Mouse (Mus musculus): Measurements from ENCODE around the gene Aldh16a1.
"Not testable (repeated sequence)": the region's sequence is repeated elsewhere in the genome, so short reads cannot be mapped to it uniquely, and the experiment has no call there.

Aldh16a1 gene

GRCm38 (mm10) chr7:45110089-45110488, 44.3 kb downstream of the Aldh16a1 start:
- DNase-seq: not testable (repeated sequence)

- no peak for DNase-seq
Measured at GRCm38 (mm10) chr7:45107052-45107645, 47.2 kb downstream of the Aldh16a1 start.

DNA sequence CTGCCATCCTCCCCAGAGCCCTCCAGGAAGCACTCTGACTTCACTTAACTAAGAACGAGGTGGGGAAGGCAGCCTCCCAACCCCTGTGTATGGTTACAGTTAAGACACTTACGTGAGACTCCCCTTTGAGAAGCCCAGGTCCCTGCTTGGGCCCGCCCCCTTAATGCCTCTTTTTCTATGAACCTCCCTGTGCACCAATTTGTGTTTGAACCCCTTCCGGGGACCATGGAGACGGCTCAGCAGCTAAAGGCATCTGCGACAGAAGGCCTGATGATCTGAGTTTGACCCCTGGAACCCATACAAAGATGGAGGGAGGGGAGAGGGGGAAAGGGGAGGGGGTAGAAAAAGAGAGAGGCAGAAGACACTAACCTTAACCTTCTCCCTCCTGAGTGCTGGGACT, 47.9 kb downstream of the Aldh16a1 start:
- DNase-seq: no peak

DNA sequence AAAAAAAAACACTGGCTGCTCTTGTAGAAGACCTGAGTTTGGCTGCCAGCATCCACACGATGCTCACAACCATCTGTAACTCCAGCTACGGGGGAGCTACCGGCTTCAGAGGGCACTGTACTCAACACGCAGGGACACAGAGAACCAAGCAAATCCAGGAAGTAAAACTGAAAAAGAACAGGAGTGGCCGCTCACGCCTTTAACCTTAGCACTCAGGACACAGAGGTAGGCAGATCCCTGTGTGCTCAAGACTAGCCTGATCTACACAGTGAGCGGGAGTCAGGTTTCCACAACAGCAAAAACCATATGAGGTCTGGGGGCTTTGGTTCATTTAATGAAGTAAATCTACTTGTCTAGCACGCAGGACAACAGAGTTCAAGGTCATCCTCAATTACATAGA, 48.9 kb downstream of the Aldh16a1 start:
- DNase-seq: no peak

DNA sequence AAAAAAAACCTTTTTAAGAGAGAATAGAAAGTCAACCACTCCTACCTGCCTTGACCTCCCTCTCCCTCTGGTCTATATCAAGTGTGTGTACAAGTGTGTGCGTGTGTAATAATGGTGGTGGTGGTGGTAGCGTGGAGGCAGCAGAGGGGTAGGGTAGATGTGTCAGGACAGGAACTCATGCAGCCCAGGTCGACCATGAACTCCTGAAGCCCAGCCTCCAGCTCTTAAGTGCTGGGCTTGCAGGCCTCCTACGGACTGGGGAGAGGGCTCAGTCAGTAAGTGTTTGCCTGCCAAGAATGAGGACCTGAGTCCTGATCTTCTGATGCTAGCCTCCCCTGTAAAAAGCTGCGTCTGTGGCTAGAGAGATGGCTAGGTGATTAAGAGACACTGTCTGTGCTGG, 49.4 kb downstream of the Aldh16a1 start:
- DNase-seq: no peak

GRCm38 (mm10) chr7:45103652-45104180, 50.7 kb downstream of the Aldh16a1 start, which contains the start of gene Fcgrt:
Gene Fcgrt (minus strand): TSS chr7:45103851.
- DNase-seq: no peak

DNA sequence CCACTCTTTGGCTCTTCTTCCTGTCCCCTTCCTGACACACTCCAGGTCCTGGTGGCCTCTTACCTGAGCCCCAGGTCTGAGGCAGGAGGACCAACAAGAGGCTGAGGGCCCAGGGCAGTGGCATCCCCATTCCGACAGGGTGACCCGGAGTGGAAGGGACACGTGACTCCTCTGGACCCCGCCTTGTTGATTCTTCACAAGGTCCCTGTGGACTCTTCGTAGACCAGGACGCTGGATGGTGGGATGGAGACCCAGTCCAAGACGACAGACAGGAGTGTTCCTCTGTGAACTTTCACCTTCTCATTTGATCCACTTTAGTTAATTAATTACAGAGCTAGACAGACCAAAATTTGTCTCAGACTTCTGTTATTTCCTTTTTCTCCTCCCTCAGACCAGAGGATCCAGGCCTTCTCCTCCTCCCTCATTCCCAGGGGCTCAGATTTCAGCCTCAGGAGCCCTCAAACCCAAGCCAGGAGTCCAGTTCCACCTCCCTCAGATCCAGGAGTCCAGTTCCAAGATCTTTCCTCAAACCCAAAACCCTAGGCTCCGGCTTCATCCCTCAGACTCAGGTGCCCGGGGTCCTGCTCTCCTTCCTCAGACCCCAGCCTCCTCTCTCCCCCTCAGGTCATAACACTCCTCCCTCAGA, 51.3 kb downstream of the Aldh16a1 start:
- no peak for DNase-seq

DNA sequence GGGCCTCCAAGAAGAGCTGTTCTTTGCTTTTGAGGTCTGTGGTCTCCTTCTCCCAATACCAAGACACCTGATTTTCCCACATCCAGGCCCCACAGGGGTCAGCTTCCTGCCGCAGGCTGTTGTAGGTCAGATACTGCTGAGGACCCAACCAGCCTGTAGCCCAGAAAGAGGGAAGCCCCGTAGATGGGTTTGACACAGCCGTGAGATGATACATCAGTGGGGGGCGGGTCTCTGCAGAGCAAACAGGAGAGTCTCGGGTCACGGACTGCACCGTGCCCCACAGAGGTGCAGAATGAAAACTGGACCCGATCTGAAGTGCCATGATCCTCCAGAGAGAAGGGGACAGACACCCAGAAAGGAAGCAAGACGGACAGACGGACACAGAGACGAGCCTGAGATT, 51.9 kb downstream of the Aldh16a1 start:
- DNase-seq: no peak

GRCm38 (mm10) chr7:45100046-45100445, 54.3 kb downstream of the Aldh16a1 start:
- no peak for DNase-seq

DNA sequence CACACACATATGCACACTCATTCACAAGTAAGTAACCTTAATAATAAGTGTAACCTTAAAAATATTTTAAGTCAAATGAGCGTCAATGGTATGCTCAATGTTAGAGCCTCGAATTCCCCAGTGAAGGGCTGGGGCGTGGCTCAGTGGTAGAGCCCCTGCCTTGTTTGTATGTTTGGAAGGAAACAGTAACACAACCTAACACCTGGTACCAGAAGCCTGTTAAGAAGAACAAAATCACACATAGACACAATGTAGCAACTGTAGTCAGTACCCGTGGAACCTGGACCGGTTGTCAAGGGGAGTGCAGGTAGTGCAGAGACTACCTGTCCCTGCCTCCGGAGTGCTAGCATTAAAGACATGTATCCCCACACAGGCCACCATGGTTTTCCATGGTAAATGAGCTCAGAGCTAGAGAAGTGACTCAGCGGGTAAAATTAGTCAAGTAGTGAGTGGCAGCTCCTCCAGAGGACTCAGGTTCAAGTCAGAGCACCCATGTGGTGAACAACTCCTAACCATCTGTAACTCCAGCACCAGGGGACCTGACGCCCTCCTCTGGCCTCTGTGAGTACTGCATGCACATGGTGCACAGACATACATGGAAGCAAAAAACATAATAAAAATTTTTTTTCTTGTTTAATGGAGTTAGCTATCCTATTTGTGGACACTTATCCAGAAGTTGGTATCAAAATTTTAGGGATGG, 55.7 kb downstream of the Aldh16a1 start:
- peak; percentile 55 for DNase-seq

DNA sequence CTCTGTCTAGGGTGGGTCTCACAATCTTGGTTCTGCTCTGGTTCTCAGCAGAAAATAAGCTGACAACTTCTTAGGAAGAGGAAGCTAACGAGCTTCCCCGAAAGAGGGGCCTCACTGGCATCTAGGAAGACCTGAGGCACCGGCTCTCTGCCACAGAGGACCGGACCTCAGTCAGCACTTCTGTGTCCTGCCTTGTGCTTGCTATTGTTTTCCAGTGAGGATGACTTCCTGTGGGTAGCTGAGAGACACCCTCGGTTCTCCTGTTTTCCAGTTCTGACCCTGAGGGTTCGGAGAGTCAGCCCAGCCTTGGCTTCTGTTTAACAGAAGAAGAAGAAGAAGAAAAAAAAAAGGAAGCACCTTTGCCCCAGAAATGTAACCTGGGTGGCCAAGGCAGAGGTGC, 56.9 kb downstream of the Aldh16a1 start:
- no peak for DNase-seq

- not testable (repeated sequence) for DNase-seq
Measured at GRCm38 (mm10) chr7:45095965-45096364, 58.4 kb downstream of the Aldh16a1 start.

GRCm38 (mm10) chr7:45095367-45095766, 59.0 kb downstream of the Aldh16a1 start:
- DNase-seq: no peak

DNA sequence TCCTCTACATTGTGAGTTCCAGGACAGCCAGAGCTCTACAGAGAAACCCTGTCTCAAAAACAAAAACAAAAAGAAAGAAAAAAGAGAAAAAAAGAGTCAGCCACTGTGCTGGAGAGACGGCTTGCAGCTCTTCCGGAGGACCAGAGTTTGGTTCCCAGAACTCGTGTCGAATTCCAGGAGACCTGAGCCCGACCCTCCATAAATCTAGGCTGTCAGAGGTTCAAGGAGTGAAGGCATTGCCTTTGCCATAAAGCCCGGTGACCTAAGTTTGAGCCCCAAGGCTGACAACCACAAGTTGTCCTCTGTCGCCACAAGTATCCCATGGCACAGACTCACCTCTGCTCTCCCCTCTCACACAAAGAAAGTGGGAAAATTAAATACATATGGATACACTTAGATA, 60.3 kb downstream of the Aldh16a1 start:
- no peak for DNase-seq

GRCm38 (mm10) chr7:45093516-45093905, 60.9 kb downstream of the Aldh16a1 start:
- peak; percentile 74 for DNase-seq

DNA sequence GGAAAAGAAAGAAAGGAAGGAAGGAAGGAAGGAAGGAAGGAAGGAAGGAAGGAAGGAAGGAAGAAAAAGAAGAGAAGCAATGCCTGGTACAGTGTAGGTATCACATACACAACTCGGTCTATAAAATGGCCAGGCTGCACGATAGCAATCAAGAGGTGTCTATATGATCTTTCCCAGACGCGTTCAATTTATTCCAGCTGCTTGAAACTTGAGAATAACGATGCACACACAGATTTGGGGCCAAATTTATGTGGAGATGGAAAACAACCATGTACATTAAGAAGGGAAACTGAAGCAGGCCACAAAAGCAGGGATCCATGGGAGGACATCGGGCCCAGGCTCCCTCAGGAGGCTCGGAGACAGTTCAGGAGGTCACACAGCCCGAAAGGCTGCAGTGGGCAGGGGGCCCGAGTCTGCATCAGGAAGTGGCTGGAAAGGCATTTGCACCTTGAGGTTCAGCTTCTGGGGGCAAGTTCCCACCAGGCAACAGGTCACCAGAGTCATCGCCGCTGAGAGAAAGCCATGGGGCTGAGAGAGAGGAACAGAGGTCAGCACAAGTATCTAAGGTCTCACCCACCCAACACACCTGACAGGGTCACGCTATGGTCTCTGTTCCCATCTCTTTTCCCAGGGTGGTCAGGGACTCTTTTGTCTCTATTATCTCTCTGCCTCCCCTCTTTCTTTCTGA, 61.4 kb downstream of the Aldh16a1 start:
- DNase-seq: no peak

DNA sequence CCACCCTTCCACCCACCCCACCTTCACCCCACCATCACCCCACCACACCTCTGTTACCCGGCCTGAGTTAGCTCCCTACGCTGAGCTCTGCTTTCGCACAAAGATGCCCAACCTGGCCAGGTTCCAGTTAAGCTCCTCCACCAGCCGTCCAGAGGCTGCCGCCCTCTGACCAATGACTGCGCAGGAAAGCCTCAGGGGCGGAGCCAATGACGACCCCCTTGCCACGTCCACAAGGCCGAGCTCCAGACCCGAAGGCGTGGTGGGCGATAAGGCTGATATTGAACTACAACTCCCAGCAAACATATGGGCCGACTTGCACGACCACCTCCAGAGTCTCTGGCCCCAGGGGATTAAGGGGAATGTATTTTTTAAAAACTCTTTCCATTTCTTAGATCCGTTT, 62.3 kb downstream of the Aldh16a1 start, which contains the start of gene Rcn3:
TSS of gene Rcn3 (minus strand) at position 174 of the 400 bp plus-strand sequence.
- no peak for DNase-seq

DNA sequence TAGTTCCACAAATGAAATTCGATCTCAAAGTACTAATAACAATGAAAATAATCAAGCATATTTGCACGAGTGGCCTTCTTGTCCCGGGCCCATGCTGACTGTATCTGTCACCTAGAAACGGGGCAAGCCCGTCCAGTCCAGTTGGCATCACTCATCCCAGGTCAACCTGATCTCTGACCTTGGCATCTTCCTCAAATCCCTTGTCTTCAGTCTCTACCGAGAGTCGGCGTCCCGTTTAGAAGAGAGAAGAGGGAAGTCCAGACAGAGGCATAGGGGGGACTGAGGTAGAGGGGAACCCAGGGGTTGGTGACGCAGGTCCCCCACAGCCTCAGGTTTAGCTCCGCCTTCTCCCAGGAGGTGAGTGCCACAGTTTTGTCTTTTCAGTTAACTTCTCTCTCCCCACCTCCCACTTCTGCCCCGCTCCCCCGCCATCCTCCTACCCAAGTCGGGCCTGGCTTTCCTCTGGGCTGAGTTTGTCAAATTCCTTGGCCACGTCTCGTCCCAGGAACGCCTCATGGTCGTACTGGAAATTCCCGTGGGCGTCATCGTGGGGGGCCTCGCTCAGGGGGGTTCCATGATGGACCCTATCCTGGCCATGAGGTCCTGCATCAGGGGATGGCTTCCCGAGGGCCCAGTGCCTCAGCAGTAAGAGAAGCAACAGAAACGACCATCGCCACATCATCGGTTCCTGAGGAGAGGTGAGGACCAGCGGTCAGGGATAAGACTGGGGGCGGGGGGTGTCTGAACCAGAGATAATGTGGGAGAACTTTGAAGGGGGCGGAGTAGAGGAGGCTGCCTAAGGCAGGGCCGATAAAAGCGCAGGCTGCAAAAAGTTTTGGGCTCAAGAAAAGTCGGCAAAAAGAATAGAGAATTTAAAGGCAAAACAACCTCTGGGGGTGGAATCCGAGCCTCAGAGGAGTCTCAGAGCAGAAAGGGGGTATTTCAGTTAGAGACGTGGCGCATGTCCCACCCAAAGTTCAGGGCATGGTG, 63.1 kb downstream of the Aldh16a1 start:
- DNase-seq: no peak

Data from thymus, postnatal 4 days (tissue).